Mouse (Mus musculus): ENCODE results near the gene Ism1. TPM values are rescaled to one million over a fixed set of nuclear protein-coding genes. Genes with fewer than 3 reads are reported as not detected.
A peak's percentile ranks its signal among the peaks of the same experiment; 100 is the strongest.

The Ism1 gene
- polyA plus RNA-seq, 1 experiment from 2014 or later = 0.56 TPM

DNA sequence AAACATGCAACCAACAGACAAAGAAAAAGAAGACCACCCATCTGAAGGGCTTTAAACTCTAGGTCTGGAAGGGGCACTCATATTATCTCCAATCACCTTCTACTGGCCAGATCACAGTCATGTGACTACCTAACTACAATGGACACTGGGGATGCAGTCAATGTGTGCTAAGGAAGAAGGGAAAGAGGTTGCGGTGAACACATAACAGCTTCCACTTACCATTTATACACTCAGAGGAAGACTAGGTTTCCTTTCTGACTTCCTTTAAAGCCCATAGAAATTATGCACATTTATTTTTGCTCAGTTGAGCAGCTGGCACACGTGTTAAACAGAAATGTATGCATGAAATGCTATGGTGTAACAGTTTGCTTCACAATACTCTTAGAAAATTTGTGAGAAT, 5.6 kb upstream of the Ism1 start:
- H3K27ac ChIP-seq (ENCODE audit: low read depth, low read length) = no peak overlapping the region
- no peak overlapping the region for H3K4me2 ChIP-seq
- no peaks in the 10 kb centered on the region for H3K9me3 ChIP-seq (ENCODE audit: control insufficient read depth, low read length)
- H3K36me3 ChIP-seq (ENCODE audit: control insufficient read depth, insufficient read depth, low read length) = no peaks in the 10 kb centered on the region
- H3K4me3 ChIP-seq (ENCODE audit: low read depth, low read length) = no peak overlapping the region
- H3K4me1 ChIP-seq (ENCODE audit: control insufficient read depth, insufficient read depth, low read length) = peaks cover 6% of the 10 kb centered on the region
- WGBS = 68% methylated on average over 2 of the region's 2 CpGs
- H3K27me3 ChIP-seq (ENCODE audit: control insufficient read depth, insufficient read depth, low read length) = peaks cover 10% of the 10 kb centered on the region
- DNase-seq (ENCODE audit: low spot score, missing footprints) (no peak), ATAC-seq (ENCODE audit: low FRiP score) (no peak)
- no peak overlapping the region for H3K9ac ChIP-seq (ENCODE audit: low read length)

DNA sequence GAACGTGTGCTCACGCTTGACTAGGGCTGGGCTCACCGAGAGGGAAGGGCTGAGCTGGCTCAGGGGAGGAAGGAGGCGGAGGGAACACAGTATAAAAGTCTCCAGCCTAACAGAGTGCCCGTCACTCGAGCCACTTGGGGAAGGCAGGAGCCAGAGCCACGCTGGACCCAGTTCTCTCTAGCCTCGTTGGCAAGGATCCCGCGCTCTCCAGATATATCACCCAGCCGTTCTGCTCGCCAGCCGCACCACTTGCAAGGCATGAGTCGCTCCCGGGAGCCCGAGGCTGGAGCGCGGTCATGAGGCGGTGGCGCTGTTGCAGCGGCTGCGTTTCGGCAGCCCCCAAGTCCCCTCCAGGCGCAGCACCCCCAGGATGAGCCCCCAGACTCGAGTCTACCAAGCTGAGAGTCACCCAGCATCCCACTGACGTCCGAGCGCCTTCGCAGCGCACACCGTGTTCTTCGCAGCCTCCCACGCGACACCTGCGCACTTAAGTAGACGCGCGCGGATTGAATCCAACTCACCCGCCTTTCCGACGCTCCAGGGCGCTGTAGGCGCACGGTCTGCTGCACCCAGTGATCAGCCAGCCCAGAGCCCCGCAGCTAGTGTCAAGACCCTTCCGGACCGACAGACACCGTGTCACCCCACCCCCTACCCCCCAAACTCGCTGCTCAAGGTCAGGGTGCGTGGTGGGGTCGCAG, 764 bp upstream of the Ism1 start:
- H3K27ac ChIP-seq (ENCODE audit: low read depth, low read length) = no peak overlapping the region
- no peaks in the 10 kb centered on the region for H3K9me3 ChIP-seq (ENCODE audit: control insufficient read depth, low read length)
- ATAC-seq (ENCODE audit: low FRiP score) (peak; percentile 58), DNase-seq (ENCODE audit: low spot score, missing footprints) (peak; percentile 97)
- peak overlapping the region; percentile 100 for H3K4me2 ChIP-seq
- H3K9ac ChIP-seq (ENCODE audit: low read length) = peak overlapping the region; percentile 81
- peaks cover 12% of the 10 kb centered on the region for H3K4me1 ChIP-seq (ENCODE audit: control insufficient read depth, insufficient read depth, low read length)
- peaks cover 16% of the 10 kb centered on the region for H3K27me3 ChIP-seq (ENCODE audit: control insufficient read depth, insufficient read depth, low read length)
- WGBS = under 1% methylated on average over 52 of the region's 52 CpGs
- no peaks in the 10 kb centered on the region for H3K36me3 ChIP-seq (ENCODE audit: control insufficient read depth, insufficient read depth, low read length)
- H3K4me3 ChIP-seq (ENCODE audit: low read depth, low read length) = peak overlapping the region; percentile 84

DNA sequence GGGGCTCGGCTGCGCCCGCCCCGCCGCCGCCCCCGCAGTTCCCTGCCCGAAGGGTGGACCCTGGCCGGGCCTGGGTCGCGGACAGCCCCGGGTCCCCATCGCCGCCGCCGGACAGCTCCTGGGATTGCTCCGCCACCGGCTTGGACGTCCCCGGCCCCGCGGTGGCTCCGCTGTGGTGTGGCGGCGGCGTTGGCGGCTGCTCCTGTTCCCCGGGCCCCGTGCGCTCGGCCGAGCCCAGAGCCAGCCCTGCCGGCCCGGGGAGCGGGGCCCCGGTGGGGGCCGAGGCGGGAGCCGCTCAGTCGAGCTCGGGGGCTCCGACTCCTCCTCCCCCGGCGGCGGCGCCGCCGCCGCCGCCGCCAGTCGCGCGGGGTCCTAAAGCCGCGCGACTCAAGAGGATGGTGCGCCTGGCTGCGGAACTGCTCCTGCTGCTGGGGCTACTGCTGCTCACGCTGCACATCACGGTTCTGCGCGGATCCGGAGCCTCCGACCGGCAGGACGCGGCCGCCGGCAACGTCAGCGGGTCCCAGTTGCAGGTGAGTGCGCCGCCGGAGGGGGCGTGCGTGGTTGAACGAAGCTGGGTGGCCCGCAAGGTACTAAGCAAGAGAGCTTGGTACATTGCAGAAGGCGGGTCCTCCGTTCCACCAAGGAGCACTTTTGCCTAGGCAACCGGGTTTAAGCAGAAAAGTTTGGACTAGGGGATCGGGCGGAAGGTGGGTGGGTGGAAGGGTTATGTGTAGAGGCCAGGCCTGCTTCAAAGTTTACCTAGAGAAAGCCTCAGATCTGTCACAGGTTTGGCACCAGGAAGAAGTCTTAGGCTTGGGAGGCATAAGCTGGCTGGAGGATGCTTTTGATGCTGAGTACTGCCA, 530 bp downstream of the Ism1 start:
- Histone ChIP-seq H3K9me3 (ENCODE audit: control insufficient read depth, low read length) (no peaks in the 10 kb centered on the region), H3K4me2 (peak overlapping the region; percentile 100), H3K27ac (ENCODE audit: low read depth, low read length) (peak overlapping the region; percentile 44), H3K4me3 (ENCODE audit: low read depth, low read length) (peak overlapping the region; percentile 84), H3K36me3 (ENCODE audit: control insufficient read depth, insufficient read depth, low read length) (no peaks in the 10 kb centered on the region), H3K27me3 (ENCODE audit: control insufficient read depth, insufficient read depth, low read length) (peaks cover 16% of the 10 kb centered on the region), H3K9ac (ENCODE audit: low read length) (peak overlapping the region; percentile 81), H3K4me1 (ENCODE audit: control insufficient read depth, insufficient read depth, low read length) (peaks cover 12% of the 10 kb centered on the region)
- ATAC-seq (ENCODE audit: low FRiP score) = peak; percentile 89
- WGBS = under 1% methylated on average over 81 of the region's 84 CpGs
- DNase-seq (ENCODE audit: low spot score, missing footprints) = peak; percentile 98

DNA sequence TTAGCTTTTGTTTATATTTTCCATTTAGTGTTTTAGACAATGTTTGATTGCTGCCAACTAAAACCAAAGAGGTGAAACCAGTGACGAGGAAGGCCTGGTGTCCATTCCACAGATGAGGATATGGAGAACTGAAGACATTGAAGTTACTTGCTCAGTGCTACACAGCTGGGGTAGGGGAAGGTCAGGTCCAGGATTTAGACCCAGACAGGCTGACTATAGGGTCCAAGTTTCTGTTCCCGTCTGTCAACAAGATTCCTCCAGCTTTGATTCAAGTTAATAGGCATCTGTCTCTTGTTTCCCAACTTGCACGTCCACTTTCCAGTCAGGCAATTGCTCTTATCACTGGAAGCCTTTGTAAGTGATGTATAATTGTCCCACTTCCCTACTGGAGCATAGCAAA, 4.6 kb downstream of the Ism1 start:
- H3K4me3 ChIP-seq (ENCODE audit: low read depth, low read length) = no peak overlapping the region
- DNase-seq (ENCODE audit: low spot score, missing footprints) (no peak), ATAC-seq (ENCODE audit: low FRiP score) (no peak)
- no peaks in the 10 kb centered on the region for H3K9me3 ChIP-seq (ENCODE audit: control insufficient read depth, low read length)
- H3K4me2 ChIP-seq = no peak overlapping the region
- H3K4me1 ChIP-seq (ENCODE audit: control insufficient read depth, insufficient read depth, low read length) = peaks cover 5% of the 10 kb centered on the region; the same call in 1 of the 2 replicates
- H3K27ac ChIP-seq (ENCODE audit: low read depth, low read length) = no peak overlapping the region
- no peaks in the 10 kb centered on the region for H3K36me3 ChIP-seq (ENCODE audit: control insufficient read depth, insufficient read depth, low read length)
- 86% methylated on average over 3 of the region's 3 CpGs for WGBS
- peaks cover 6% of the 10 kb centered on the region for H3K27me3 ChIP-seq (ENCODE audit: control insufficient read depth, insufficient read depth, low read length)
- no peak overlapping the region for H3K9ac ChIP-seq (ENCODE audit: low read length)

DNA sequence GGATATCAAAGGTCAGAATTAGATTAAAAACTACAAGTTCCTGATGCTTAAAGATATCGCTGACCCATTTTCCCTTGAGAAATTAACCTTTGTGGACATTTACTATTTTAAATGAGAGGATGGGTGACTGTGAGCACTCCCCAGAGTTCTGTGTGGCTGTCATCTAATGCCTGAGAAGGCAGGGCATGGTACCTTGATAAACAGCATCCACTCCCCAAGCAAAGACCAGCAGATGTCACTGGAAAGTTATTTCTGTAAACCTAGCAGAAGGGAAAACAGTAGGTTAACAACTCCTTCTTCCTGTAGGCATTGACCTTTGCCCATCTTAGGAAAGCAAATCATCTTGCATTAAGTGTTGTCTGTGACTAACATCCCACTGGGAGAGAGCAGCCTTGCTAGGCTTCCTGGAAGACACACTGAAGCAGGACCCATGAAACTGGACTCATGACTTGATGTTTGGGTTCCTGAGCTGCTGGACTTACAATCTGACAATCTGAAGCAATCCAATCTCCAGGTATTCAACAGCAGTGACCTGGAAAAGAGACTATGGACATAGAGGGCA, 11.5 kb downstream of the Ism1 start:
- no peak for ATAC-seq (ENCODE audit: low FRiP score)
- Histone ChIP-seq H3K9me3 (ENCODE audit: control insufficient read depth, low read length) (no peaks in the 10 kb centered on the region), H3K4me2 (no peak overlapping the region), H3K4me3 (ENCODE audit: low read depth, low read length) (no peak overlapping the region), H3K27me3 (ENCODE audit: control insufficient read depth, insufficient read depth, low read length) (no peaks in the 10 kb centered on the region), H3K9ac (ENCODE audit: low read length) (no peak overlapping the region), H3K4me1 (ENCODE audit: control insufficient read depth, insufficient read depth, low read length) (no peaks in the 10 kb centered on the region), H3K27ac (ENCODE audit: low read depth, low read length) (no peak overlapping the region), H3K36me3 (ENCODE audit: control insufficient read depth, insufficient read depth, low read length) (no peaks in the 10 kb centered on the region)
- no peak for DNase-seq (ENCODE audit: low spot score, missing footprints)
- WGBS = 95% methylated on average over 1 of the region's 1 CpGs

DNA sequence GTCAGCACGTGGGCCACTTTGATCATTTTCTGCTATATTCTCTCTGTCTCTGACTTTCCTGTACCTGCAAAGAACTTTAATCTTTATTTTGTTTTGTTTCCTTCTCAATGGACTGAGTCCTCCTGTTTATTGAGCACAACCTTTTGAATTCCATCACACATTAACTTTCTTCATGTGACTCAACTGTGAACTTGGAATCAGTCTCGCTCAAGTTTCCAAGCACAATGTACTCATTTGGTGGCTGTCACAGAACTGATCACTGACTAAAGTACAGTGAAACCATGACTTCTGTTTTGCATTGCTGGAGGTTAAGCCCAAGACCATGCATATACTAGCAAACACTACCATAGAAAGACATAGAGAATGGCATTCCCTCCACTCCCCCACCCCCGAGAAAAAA, 15.5 kb downstream of the Ism1 start:
- no peak overlapping the region for H3K4me3 ChIP-seq (ENCODE audit: low read depth, low read length)
- whole genome bisulfite sequencing = 89% methylated on average over 3 of the region's 3 CpGs
- no peak overlapping the region for H3K27ac ChIP-seq (ENCODE audit: low read depth, low read length)
- H3K36me3 ChIP-seq (ENCODE audit: control insufficient read depth, insufficient read depth, low read length) = no peaks in the 10 kb centered on the region
- H3K27me3 ChIP-seq (ENCODE audit: control insufficient read depth, insufficient read depth, low read length) = no peaks in the 10 kb centered on the region
- H3K4me2 ChIP-seq = no peak overlapping the region
- H3K4me1 ChIP-seq (ENCODE audit: control insufficient read depth, insufficient read depth, low read length) = no peaks in the 10 kb centered on the region
- H3K9me3 ChIP-seq (ENCODE audit: control insufficient read depth, low read length) = no peaks in the 10 kb centered on the region
- H3K9ac ChIP-seq (ENCODE audit: low read length) = no peak overlapping the region
- no peak for DNase-seq (ENCODE audit: low spot score, missing footprints)
- ATAC-seq (ENCODE audit: low FRiP score) = no peak

DNA sequence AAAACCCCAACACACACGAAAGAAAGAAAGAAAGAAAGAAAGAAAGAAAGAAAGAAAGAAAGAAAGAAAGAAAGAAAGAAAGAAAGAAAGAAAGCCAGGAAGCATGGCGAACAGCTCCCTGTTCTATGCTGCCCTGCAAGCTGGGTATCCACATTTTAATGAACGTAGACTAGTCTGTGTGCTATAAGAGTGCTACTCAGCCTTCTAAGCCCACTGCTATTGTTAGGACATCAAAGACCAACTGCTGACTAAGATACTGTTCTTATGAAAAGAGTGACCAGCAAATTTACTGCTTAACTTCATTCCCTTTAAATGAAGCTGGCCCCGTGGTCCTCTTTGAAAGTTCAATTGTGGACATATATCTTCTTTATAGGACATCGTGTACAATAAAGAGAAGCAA, 16.7 kb downstream of the Ism1 start:
- 57% methylated on average over 5 of the region's 5 CpGs for WGBS
- Histone ChIP-seq H3K9me3 (ENCODE audit: control insufficient read depth, low read length) (no peaks in the 10 kb centered on the region), H3K4me1 (ENCODE audit: control insufficient read depth, insufficient read depth, low read length) (no peaks in the 10 kb centered on the region), H3K4me3 (ENCODE audit: low read depth, low read length) (no peak overlapping the region), H3K27me3 (ENCODE audit: control insufficient read depth, insufficient read depth, low read length) (no peaks in the 10 kb centered on the region), H3K36me3 (ENCODE audit: control insufficient read depth, insufficient read depth, low read length) (no peaks in the 10 kb centered on the region), H3K27ac (ENCODE audit: low read depth, low read length) (no peak overlapping the region), H3K4me2 (no peak overlapping the region), H3K9ac (ENCODE audit: low read length) (no peak overlapping the region)
- DNase-seq (ENCODE audit: low spot score, missing footprints) (no peak), ATAC-seq (ENCODE audit: low FRiP score) (no peak)

DNA sequence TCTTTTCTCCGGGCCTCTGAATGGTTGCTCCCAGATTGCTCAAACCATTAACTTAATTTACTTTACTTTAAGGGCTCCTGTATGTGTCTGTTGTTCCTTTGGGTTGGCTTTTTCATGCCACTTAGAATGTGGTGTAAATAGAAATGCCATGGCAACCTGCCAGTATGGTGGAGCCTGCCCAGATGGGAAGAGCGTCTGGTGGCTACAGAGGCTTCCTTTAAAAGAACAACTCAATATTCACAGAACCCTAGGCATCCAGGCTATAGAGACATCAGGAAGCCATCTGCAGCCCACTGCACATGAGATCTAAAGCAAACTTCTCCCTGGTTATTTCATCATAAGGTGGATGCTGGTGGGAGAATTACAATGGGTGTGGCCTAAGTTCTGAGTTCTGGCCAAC, 18.6 kb downstream of the Ism1 start:
- ATAC-seq (ENCODE audit: low FRiP score) (no peak), DNase-seq (ENCODE audit: low spot score, missing footprints) (no peak)
- H3K9ac ChIP-seq (ENCODE audit: low read length) = no peak overlapping the region
- no peaks in the 10 kb centered on the region for H3K4me1 ChIP-seq (ENCODE audit: control insufficient read depth, insufficient read depth, low read length)
- H3K9me3 ChIP-seq (ENCODE audit: control insufficient read depth, low read length) = no peaks in the 10 kb centered on the region
- no peak overlapping the region for H3K4me3 ChIP-seq (ENCODE audit: low read depth, low read length)
- WGBS = 84% methylated on average over 2 of the region's 2 CpGs
- no peak overlapping the region for H3K4me2 ChIP-seq
- no peak overlapping the region for H3K27ac ChIP-seq (ENCODE audit: low read depth, low read length)
- no peaks in the 10 kb centered on the region for H3K27me3 ChIP-seq (ENCODE audit: control insufficient read depth, insufficient read depth, low read length)
- no peaks in the 10 kb centered on the region for H3K36me3 ChIP-seq (ENCODE audit: control insufficient read depth, insufficient read depth, low read length)

DNA sequence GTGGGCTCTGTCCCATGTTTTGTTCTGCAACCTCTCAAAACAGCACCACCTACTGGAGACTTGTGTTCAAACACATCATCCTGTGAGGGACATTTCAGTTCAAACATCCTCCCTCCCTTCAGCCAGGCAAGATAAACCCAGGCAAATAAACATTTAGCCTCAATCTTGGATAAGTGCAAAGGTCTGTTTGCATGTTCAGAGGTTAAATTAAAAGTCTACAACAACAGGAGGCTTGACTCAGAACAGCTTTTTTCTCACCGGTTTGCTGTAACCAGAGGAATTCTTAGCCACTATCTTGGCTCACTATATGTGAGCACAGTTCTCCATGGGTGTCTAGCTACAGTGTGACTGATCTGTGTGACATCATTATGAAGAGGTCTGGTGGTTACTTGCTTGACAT, 22.6 kb downstream of the Ism1 start:
- Histone ChIP-seq H3K9me3 (ENCODE audit: control insufficient read depth, low read length) (no peaks in the 10 kb centered on the region), H3K27me3 (ENCODE audit: control insufficient read depth, insufficient read depth, low read length) (no peaks in the 10 kb centered on the region), H3K4me2 (no peak overlapping the region), H3K9ac (ENCODE audit: low read length) (no peak overlapping the region), H3K4me1 (ENCODE audit: control insufficient read depth, insufficient read depth, low read length) (no peaks in the 10 kb centered on the region), H3K4me3 (ENCODE audit: low read depth, low read length) (no peak overlapping the region), H3K27ac (ENCODE audit: low read depth, low read length) (no peak overlapping the region), H3K36me3 (ENCODE audit: control insufficient read depth, insufficient read depth, low read length) (no peaks in the 10 kb centered on the region)
- ATAC-seq (ENCODE audit: low FRiP score) = no peak
- DNase-seq (ENCODE audit: low spot score, missing footprints) = no peak
- WGBS = 94% methylated on average over 1 of the region's 1 CpGs

All from midbrain, embryonic 11.5 days (tissue).